Mouse (Mus musculus) thymus, postnatal 0 days (tissue): ENCODE measurements around the gene Tas2r138. TPM values are rescaled to one million over a fixed set of nuclear protein-coding genes. Genes with fewer than 3 reads are reported as not detected.
A peak's percentile ranks its signal among the peaks of the same experiment; 100 is the strongest.
"Not testable (repeated sequence)": the region's sequence is repeated elsewhere in the genome, so short reads cannot be mapped to it uniquely, and the experiment has no call there.

Experiments used
- DNase-seq: peaks from one replicate; pipeline ENCODE4 v3.0.0-alpha.2; 2015; ENCODE audit warnings: low spot score
- polyA plus RNA-seq: library from polyadenylated mRNA; unstranded; fragments of >200 nt; fragmentation: Nextera tagmentation; extraction: Ambion mirVana; gene quantifications from 2 replicates; pipeline ENCODE4 v1.2.1, GENCODE M21; 2015

Tas2r138 gene
- 0.13 TPM in 1 of 2 replicates, not detected in the other for polyA plus RNA-seq

DNA sequence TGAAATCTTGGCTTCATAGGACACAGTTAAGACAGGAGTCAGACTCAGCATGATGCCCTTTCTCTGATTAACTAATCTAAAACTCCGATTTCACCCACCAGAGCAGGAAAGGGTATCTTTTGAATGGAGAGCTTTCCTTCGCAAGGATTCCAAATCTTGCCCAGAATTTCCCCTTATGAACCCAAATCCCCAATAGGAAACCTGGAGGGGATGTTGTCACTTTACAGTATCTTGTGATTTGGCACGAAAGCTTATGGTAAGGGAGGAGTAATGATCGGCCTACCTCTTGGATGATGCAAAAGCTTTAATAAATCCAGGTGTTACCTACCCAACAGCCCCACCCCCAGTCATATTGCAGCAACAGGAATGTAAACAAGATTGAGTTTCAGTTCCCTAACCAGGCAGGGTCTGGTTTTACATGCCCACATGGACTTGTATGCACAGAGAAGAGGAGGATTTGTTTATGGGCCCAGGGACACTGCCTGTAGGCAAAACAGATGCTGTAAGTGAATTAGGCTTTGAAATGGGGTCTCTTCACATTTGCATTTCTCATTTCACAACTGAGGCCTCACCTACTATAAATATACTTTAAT is at the start of gene Tas2r138:
TSS of gene Tas2r138 (minus strand) at position 51 of the 593 bp plus-strand sequence.
- DNase-seq, result no peak

DNA sequence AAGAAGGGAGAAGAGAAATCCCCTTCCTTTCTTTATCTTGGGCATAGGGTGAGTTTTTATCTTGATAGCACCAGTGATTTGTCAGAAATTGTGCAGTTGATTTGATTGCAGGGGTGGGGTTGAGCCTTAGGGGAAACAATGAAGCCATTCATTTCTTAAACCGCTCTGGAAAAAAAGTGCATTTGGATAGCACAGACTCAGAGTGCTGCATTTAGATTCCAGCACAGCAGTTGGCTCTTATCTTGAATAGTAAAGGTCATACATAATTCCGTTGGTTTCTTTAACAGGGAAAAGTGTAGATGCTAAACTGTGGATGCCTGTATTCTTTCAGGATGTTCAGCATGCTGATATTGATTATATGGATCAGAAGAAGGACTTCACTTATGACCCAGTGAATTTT is 47.8 kb upstream of the Tas2r138 start:
- no peak for DNase-seq

DNA sequence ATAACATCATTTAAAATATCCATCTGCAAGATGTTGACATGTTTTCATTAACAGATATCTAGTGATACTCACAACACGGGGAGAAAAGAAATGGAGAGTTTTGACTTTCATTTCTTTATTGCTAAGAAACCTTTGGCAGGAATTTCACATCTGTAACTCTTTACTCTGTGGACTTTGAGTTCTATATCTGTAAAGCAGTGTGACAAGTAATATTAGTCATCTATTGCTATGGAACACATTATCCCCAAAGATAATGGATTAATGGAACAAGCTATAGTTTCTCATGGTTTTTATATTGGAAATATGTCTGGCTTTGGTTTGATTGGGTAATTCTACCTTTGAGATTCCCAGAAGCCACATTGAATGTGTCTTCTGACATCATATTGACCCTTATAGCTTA is 37.8 kb upstream of the Tas2r138 start:
- no peak for DNase-seq

DNA sequence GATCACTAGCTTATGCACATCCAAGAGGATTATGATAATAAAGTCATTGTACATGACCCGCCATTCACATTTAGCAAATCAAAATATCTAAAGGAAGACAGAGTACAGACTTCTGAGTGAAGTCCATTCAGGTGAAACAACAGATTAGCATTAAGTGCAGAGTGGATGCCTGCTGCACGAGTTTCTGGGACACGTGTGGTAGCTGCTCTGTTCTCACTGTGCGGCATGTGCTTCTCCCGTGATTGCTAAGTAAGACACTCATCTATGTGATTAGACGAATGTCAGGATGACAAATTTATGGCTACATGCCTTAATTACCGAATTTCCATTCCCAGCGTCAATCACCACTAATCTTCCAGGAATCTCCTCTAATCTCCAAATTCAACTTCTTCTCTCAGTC is 32.6 kb upstream of the Tas2r138 start:
- DNase-seq, result no peak

DNA sequence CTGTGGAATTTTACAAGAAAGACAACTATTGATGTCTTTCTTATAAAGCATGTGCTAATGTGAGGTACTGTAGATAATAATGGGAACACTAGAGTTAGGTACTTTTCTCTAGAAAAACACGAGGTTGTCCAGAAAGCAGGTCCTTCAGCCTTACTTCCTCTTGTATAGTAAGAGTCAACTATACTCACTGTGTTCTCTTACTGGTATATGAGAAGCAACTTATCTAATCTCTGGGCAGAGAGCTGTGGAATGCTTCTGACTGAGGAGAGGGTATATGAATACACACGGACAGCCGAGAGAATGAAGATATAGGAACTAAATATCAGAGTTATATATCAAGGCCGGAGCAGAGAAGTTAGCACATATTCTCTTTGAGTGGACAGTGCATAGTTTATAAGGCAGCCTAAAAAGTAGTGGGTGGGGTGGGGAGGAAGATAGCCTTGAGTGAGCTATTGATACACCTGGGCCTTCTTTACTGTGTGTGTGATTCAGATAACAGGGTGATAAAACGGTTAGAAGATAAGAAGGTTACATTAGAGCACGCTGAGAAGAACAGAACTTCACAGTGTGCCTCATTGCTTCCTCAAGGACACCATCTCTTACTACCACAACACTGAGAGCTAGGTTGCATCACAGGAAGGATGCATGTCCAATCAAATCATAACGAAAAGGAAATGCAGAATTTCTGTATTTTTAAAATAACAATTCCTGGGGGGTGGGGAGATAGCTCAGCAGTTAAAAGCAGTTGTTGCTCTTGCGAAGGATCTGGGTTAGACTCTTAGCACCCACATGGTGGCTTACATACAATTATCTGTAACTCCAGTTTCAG is 27.8 kb upstream of the Tas2r138 start:
- no peak for DNase-seq

DNA sequence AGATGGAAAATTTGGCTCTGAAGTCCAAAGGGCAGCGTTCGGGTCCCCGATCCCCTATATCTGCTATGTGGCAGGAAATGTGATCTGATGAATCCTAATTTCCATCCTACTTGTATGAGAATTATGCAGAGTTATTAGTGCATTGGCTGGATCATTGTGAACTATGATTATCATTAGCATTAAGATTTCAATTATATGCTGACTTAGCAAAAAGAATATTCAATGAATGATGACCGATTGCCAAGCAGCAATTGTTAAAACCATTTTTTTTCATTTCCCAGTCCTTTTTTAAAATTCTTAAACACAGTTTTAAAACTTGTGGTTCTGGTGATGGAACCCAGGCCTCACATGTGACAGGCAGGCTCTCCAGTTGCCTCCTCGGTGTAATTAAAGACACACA is 24.6 kb upstream of the Tas2r138 start:
- DNase-seq, result no peak

DNA sequence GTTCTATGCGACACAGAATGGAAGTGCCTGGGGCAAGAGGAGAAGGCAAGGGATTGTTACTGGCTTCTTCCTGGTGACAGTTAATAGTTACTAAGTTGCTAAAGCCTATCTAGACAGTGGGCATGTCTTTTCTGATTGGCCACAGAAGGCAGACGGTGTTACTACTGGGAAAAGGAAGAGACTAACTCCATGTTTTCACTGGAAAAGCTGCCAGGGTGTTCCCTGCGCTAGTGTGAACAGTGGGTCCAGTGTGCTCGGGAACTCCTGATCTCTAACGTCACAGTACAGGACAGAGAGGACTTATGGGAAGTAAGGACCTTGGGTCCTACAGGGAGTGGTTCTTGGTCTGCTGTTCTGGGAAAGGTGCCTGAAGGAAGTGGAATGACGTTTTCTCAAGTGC is 22.4 kb upstream of the Tas2r138 start:
- DNase-seq, result no peak

DNA sequence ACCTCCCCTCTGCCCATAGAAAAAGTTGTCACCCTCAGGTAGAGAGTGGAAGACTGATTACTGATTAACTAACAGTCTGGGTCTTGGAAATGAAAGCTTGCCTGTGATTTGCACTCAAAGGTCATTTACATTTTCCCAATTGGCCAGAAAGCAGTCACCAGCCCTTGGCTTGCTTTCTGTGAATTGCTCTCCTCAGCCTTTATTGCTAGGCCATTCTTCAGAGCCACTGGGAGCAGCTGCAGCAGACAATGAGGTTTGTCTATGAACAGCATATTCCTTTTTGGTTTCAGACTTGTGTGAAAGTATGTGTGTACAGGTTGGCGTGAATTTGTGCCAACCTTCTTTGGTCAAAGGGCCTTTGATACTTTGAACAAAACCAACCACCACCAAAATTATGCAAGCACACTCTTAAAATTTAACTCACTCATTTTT is 21.5 kb upstream of the Tas2r138 start:
- no peak for DNase-seq

DNA sequence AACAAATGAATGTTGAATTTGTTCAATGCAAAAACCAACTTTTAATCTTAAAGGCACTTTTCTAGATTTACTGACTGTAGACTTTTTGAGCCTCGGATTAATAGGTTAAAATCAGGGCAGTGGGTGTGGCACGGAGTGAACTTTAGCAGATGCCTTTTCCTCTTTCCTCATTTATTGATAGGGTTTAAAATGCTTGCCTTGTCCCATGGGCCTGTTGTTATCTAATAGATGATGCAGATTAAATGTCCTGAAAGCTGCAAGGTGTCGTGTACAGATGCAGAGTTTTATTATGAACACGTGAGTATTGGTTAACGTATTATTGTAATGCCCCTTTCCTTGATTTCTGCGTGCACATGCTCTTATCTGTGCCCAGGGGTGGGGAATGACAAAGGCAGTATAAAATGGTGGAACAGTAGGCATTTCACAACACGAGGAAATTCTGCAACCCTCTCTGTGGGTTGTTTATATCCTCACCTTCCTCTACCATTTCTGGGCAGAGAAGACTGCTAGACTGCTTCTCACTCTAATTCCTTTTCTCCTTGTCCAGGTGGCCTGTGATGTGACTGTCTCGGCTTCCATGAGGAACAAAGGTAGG is 15.4 kb upstream of the Tas2r138 start, which contains the start of gene Mgam:
TSS of gene Mgam (plus strand) at position 426 of the 595 bp plus-strand sequence.
- DNase-seq, result no peak

DNA sequence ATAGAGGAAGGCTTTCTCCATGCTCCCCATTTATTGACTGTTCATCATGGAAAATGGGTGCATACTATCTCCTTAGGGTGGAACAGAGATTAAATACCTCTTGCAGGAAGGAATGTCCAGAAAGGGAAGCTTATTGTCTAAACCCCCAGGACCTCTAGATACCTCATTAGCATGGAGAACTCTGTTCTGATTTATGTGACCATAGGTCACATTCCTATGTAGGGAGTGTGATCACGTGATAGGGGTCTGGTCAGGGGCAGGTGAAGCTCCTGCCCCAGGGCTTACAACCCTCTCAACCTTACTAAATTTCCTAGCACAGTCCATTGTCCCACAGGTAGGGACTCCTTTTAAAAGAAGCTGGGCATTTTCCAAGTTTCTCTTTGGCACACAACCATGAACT is 13.0 kb upstream of the Tas2r138 start:
- no peak for DNase-seq

DNA sequence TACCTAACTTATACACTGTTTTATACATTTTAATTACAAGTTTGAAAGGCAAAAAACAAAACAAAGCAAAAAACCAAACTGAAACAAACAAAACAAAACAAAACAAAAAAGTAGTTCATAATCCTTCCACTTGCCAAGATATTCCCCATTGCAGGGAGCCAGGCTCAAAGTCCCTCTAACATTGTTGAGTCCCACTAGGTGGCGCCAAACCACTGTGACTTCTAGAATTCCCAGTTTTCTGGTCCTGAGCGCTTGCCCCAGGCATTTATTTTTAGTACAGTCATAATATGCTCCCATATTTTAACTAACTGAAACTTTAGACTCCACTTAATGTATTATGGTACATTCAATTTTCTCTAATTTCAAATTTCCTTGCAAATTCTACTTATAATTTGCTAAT is 4.9 kb upstream of the Tas2r138 start:
- DNase-seq, result peak; percentile 8

DNA sequence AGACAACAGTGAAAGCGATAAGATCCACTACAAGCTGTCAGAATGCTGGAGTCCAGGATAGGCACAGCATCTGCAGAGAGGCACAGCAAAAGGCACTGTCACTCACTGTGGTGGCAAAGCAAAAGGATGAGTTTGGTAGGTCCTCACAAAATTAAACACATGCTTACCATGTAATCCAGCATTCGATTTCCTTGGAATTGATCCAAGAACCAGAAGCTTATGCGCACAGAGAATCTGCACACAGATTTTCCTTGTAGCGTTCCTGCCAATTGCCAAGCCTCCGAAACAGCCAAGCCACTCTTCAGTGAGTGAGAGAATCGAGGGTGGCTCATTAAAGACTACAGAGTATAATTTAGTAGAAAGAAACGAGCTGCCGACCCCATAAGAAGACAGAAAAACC is 2.9 kb downstream of the Tas2r138 start:
- no peak for DNase-seq

DNA sequence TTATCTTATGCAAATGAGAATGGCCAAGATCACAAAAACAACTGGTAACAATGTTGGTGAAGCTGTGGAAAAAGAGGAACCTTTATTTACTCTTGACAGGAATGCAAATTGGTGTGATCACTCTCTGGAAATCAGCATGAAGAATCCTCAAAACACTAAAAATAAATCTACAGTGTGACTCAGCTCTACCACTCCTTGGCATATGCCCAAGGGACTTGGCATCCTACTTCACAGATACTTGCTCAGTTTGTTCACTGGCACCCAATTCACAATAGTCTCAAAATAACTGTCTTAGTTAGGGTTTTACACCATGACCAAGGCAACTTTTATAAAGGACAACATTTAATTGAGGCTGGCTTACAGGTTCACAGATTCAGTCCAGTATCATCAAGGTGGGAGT is 5.7 kb downstream of the Tas2r138 start:
- DNase-seq, result no peak

DNA sequence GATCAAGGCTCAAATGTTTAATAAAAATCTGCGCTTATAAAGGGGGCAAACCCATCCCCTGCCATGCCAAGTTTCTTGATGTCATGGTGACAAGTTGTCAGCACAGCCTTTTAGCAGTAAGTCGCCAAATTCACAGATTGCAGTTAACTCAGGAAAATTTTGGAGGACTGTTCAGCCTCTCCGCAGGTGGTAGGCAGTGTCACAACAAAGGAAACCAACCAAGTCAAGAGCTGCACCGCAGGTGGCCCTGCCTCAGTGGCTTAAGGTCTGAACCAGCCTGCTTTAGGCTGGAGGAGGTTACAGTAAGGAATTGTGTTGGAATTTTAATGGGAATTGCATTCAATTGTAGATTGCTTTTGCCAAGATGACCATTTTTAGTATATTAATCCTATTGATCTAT is 14.6 kb downstream of the Tas2r138 start:
- DNase-seq, result not testable (repeated sequence)

DNA sequence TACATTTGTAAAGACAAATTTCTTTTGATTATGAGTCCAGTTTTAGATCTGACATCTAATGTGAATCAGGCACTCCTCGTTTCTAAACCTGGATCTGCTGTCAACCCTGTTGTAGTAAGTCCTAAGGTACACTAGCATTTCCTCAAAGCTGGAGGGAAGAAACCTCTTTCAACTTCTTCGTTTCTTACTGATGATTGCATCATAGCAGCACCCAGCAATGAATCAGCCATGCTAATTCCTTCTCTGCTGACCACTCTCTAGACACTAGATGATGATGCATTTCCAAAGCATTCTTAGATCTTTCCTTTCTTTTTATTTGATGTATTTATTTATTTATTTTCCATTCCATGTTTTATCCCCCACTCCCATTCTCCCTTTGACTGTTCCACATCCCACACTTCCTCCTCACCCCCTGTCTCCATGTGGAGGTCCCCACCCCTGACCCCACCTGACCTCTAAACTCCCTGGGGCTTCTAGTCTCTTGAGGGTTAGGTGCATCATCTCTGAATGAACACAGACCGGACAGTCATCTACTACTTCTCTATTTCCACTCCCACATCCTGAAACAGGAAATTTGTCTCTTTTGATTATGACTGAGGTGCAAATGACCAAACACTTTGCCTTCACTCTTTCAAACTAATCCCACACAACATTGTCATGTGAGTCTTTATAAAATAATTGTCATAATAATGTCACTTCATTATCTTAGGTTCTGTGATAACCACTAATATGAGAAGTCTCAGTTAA is 18.1 kb downstream of the Tas2r138 start:
- no peak for DNase-seq

DNA sequence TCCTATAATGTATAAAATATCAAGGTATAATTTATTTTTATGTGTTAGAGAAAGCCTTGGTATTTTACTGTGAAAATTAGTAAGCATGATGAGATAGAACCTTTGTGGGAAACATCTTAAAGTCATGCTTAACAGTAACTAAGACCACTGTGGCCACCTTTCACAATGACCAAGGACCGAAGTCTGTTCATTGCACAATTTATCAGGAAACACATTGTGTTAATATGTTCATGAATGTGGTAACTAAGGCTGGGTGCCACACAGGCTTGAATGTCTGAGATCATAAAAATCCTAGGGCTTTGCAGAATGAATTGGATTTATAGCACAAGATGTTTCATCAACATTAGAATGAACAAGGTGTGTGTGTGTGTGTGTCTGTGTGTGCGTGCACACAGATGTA is 24.8 kb downstream of the Tas2r138 start:
- DNase-seq, result no peak

DNA sequence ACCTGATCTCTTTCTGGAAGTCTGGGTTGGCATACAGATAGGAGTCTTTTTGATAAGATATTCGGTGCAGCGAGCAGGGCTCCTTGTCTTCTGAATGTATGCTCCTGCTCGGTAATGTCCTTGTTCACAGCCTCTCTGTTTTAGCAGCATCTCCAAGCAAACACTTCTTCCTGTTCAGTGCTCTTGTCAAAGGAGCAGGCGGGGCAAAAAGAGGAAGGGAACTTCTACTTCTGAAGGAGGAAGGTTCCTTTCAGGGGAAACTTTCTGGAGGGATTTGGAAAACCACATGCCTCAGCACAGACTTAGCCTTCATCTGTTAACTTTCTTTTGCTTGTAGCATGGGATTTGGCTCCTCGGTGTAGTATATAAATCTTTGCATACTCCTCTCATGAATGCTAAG is 27.5 kb downstream of the Tas2r138 start, which contains the start of gene Clec5a:
TSS of gene Clec5a (minus strand) at position 177 of the 400 bp plus-strand sequence.
- DNase-seq, result no peak

DNA sequence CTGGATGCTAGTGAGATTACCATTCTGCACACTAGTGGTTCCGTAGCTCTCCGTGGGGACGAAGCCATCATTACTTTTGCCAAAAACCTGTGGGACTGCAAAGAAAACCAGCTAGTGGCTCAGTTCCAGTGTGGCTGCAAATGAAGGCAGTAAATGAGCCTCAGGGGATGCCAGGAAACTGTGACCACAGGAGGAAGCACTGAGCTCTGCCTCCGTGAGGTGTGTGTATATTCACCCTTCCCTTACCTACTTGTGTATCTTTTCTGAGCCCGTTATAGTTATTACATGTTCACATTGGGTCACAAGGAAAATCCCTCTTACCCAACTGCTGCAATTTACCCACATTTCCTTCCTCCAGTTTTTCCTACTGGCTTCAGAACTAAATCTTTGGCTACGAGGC is 28.8 kb downstream of the Tas2r138 start:
- DNase-seq, result no peak

DNA sequence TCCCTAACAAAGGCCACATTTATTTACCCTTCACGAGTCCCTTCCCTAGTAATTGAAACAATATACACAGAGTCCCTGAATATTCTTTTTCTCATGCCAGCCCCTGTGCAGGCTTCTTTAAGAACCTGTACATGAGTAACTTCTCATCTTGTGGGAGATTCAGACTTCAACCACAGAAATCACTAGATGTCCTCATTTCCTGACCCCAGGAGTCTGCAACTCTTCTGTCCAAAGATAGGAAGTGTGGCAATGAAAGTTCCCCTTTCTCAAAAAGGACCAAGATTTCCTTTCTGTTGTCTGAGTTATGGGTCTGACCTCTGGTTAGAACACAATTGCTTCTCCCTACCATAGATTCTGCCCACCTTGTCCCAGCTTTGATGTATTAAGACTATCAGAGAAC is 36.8 kb downstream of the Tas2r138 start:
- no peak for DNase-seq

DNA sequence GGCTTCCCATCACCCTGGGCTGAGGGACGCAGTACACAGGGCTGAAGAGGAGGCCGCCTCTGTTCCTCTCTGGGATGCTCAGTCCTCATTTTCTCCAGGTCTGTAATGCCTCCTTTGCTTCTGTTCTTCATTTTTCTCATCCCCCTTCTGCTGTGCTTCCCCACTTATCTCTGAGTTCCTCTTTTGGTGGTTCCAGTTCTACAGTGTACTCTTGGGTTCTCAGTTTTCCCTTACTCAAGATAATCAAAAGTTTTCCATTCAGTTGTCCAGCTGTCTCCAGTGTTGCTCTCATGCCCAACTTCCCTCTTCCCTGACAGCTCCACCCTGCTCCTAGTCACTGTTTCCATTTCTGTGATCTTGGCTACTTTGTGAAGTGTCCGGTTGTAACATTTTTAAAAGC is 39.5 kb downstream of the Tas2r138 start:
- DNase-seq, result no peak

DNA sequence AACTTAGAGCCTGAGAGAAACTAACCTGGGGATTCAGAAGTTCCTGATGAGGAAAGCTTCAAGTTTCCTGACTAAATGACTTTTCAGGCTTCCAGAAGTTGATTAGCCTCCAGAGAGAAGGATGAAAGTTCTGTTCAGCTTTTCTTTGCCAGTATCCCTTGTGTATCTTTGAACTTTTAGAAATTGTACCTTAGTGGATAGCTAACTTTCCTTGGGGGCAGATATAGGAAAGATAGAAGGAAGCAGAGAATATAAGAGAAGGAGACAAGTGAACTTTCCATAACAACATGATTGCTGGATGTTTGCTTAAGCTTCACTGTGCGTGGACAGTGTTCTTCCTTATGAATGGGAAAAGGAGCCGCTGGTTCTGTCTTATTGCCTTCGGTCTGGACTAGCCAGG is 43.9 kb downstream of the Tas2r138 start, which contains the start of gene Olfr460:
TSS of gene Olfr460 (plus strand) at position 301 of the 400 bp plus-strand sequence.
- no peak for DNase-seq
